Mouse (Mus musculus): ENCODE results near the gene Stn1.

- TF ChIP-seq GATA1 (IDR thresholded peaks at IDR 0.05; ENCODE audit: borderline replicate concordance, low read length) = no peak
- TF ChIP-seq FLI1 (IDR thresholded peaks at IDR 0.05; ENCODE audit: low read length) = no peak
These were observed 12.3 kb upstream of the Stn1 start for GRCm38 (mm10) chr19:47549584-47549983.
